Mouse (Mus musculus): ENCODE results near the gene Disc1. TPM values are rescaled to one million over a fixed set of nuclear protein-coding genes. Genes with fewer than 3 reads are reported as not detected.

Gene Disc1
- polyA plus RNA-seq, 1 experiment from 2014 or later: 1.8 TPM

DNA sequence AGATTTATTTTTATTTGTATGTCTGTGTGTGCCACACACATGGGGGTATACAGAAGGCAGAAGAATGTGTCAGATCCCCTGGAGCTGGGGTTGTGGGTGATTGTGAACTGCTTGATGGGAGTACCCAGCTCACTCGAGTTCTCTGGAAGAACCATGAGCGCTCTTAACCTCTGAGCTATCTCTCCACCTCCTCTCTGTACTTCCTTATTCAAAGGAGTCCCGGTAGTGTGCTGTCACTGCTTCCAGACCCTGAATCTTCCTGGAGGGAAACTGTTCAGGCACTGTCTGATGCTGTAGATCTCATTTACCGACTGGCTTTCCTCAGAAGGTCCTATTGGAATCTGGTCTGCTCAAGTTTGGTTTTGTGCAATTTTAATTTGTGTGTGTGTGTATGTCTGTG, 186.8 kb downstream of the Disc1 start:
- Histone ChIP-seq H3K4me3 (no peak overlapping the region), H3K4me1 (replicated peaks) (peaks cover 37% of the 10 kb centered on the region), H3K27ac (replicated peaks) (no peak overlapping the region), H3K9me3 (no peaks in the 10 kb centered on the region), H3K36me3 (no peaks in the 10 kb centered on the region), H3K4me2 (no peak overlapping the region), H3K27me3 (no peaks in the 10 kb centered on the region), H3K9ac (no peak overlapping the region)
- WGBS: 75% methylated on average over 4 of the region's 4 CpGs
- no peak for ATAC-seq (ENCODE audit: low FRiP score, low read depth)

DNA sequence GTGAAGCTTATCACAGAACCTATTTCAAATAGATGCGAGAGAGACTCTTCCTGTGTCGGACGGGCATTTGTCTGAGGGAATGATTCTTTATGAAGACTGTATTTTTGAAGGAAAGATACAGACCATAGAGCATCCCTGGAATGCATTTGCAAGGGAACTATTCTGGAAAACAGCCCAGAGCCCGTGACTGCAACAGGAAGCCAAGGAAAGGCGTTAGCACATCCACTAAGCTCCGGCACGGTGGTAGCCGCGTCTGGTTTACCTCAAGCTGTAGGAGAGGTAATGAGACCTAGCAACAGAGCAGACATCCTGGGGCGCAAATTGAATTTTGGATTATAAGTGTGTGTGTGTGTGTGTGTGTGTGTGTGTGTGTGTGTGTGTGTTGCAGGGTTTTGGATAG, 188.4 kb downstream of the Disc1 start:
- no peak for ATAC-seq (ENCODE audit: low FRiP score, low read depth)
- Histone ChIP-seq H3K9ac (no peak overlapping the region), H3K27me3 (no peaks in the 10 kb centered on the region), H3K36me3 (no peaks in the 10 kb centered on the region), H3K4me2 (no peak overlapping the region), H3K4me3 (no peak overlapping the region), H3K9me3 (no peaks in the 10 kb centered on the region), H3K27ac (replicated peaks) (0 out of 2 replicates have a peak overlapping the region, but pooled peaks have one; percentile 39), H3K4me1 (replicated peaks) (peaks cover 23% of the 10 kb centered on the region)
- 46% methylated on average over 10 of the region's 10 CpGs for WGBS

DNA sequence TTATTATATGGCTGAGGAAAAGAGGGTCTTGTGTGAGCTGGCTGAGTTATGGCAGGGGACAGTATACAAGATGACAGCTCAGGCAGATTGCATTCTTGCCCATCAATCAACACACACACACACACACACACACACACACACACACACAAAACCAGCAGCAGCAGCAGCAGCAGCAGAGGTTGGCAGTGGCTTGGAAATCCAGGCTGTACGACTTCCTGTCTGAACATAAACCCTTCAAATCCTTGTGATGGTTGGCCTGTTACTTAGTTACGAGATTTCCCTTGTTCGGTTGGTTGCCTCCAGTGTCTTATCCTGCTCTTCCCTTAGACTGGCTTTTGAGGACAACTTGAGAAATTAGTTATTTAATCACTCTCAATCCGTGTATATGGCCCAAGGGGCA, 188.9 kb downstream of the Disc1 start:
- WGBS: 40% methylated on average over 4 of the region's 4 CpGs
- ATAC-seq (ENCODE audit: low FRiP score, low read depth): no peak
- no peaks in the 10 kb centered on the region for H3K9me3 ChIP-seq

DNA sequence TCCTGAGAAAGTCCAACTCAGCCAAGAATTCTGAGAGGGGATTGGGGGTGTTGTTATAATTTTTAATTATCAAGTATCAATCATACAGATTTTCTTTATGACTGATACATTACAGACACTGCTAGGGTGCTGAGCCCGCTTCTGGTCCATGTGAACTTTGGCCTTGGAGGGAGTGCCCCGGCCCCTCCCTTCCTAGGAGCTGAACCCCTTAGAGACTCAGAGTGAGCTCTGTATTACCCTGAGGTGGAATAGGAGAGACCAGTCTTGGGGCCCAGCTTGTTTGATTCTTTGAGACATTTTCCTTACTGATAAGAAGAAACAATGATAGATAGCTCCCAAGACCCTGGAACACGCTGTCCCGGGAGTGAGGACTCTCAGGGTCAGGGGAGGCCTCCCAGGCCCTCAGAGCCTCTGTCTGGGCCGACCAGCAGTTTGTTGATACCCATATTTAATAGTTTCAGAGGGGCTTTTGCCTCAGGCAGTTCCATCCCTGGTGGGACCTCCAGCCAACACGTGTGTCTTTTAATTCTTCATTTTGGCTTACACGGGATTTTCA, 192.8 kb downstream of the Disc1 start:
- Histone ChIP-seq H3K9me3 (no peaks in the 10 kb centered on the region), H3K27ac (replicated peaks) (no peak overlapping the region), H3K4me3 (no peak overlapping the region), H3K36me3 (no peaks in the 10 kb centered on the region), H3K27me3 (no peaks in the 10 kb centered on the region), H3K9ac (no peak overlapping the region), H3K4me2 (no peak overlapping the region), H3K4me1 (replicated peaks) (peaks cover 7% of the 10 kb centered on the region)
- no peak for ATAC-seq (ENCODE audit: low FRiP score, low read depth)
- 50% methylated on average over 7 of the region's 7 CpGs for WGBS

More for the DNA sequence above, 188.9 kb downstream of the Disc1 start:
- no peak overlapping the region for H3K9ac ChIP-seq
- no peaks in the 10 kb centered on the region for H3K27me3 ChIP-seq
- H3K36me3 ChIP-seq: no peaks in the 10 kb centered on the region
- no peak overlapping the region for H3K4me2 ChIP-seq
- H3K27ac ChIP-seq (replicated peaks): no peak overlapping the region
- H3K4me3 ChIP-seq: no peak overlapping the region
- peaks cover 23% of the 10 kb centered on the region for H3K4me1 ChIP-seq (replicated peaks)

DNA sequence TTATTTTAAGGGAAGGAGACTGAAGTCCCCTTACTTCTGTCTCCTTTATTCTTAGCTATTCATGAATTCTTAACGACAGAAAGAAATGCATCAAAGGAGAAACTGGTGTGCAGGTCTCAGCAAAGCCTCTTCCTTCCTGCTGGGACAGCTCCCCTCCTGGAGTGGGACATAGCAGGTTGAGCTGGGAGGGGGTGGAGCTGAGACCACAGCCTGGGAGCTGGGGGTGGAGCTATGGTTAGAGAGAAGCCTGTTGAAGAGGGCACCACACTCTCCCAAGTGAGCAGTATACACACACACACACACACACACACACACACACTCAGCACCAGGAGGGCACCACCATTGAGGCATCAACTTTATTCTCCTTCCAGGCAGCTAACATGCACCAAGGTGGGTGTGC, 193.4 kb downstream of the Disc1 start:
- 0% methylated on average over 1 of the region's 1 CpGs for WGBS
- H3K27me3 ChIP-seq: no peaks in the 10 kb centered on the region
- peaks cover 7% of the 10 kb centered on the region for H3K4me1 ChIP-seq (replicated peaks)
- H3K9ac ChIP-seq: no peak overlapping the region
- no peak overlapping the region for H3K4me3 ChIP-seq
- no peak overlapping the region for H3K27ac ChIP-seq (replicated peaks)
- H3K9me3 ChIP-seq: no peaks in the 10 kb centered on the region
- no peaks in the 10 kb centered on the region for H3K36me3 ChIP-seq
- no peak overlapping the region for H3K4me2 ChIP-seq
- ATAC-seq (ENCODE audit: low FRiP score, low read depth): no peak

DNA sequence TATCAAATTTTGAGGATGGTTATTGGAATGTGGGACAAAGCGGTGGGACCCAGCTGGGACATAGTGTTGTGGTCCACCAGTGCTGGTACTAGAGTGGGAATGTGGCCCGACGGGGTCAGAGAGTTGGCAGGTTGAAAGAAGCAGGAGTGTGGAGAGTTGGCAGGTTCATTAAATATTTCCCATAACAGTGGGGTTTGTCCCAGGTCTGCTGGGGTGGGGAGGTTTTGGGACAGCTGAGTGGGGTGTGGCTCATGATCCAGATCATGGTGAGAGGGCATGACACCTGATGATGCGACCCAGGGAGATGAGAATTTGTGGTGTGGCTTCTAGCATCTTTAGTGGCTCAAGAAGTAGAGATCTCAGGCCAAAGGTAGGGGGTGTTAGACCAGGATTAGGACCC, 199.0 kb downstream of the Disc1 start:
- ATAC-seq (ENCODE audit: low FRiP score, low read depth): no peak
- no peak overlapping the region for H3K9ac ChIP-seq
- H3K4me2 ChIP-seq: no peak overlapping the region
- no peaks in the 10 kb centered on the region for H3K27me3 ChIP-seq
- peaks cover 27% of the 10 kb centered on the region for H3K4me1 ChIP-seq (replicated peaks)
- H3K36me3 ChIP-seq: no peaks in the 10 kb centered on the region
- H3K27ac ChIP-seq (replicated peaks): peak overlapping the region; percentile 97
- 96% methylated on average over 4 of the region's 4 CpGs for whole genome bisulfite sequencing
- H3K4me3 ChIP-seq: no peak overlapping the region
- H3K9me3 ChIP-seq: no peaks in the 10 kb centered on the region

DNA sequence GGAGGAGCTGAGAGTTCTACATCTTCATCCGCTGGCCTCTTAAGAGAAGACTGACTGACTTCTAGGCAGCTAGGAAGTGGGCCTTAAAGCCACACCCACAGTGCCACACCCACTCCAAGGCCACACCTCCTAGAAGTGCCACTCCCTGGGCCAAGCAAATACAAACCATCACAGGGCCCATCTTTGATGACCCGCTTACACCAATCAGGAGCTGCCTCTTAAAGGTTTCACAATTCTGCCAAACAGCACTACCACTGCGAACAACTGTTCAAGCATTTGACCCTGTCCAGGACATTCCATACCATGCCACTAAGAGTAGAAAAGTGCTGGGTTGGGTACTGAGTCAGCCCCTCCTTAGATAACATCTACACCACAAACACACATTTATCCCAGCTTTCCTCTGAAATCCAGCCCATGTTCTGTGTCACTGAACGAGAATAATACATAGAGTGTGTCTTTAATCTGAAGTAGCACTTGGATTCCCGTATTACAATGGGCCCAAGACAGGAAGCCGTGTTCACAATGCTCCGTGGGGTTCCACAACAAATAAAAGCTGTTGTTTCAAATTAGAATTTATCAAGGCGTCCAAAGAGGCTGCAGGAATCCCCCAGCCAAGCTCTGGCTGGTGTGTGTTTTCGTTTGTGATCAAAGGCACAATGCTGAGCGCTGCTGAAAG, 199.6 kb downstream of the Disc1 start:
- Histone ChIP-seq H3K4me1 (replicated peaks) (peaks cover 30% of the 10 kb centered on the region), H3K36me3 (no peaks in the 10 kb centered on the region), H3K9me3 (no peaks in the 10 kb centered on the region), H3K4me3 (peak overlapping the region; percentile 40), H3K9ac (peak overlapping the region; percentile 54; the same call in 1 of the 2 replicates), H3K27ac (replicated peaks) (peak overlapping the region; percentile 97), H3K27me3 (no peaks in the 10 kb centered on the region), H3K4me2 (peak overlapping the region; percentile 74)
- 23% methylated on average over 10 of the region's 10 CpGs for WGBS
- ATAC-seq (ENCODE audit: low FRiP score, low read depth): peak; percentile 23; the same call in 1 of the 2 replicates

DNA sequence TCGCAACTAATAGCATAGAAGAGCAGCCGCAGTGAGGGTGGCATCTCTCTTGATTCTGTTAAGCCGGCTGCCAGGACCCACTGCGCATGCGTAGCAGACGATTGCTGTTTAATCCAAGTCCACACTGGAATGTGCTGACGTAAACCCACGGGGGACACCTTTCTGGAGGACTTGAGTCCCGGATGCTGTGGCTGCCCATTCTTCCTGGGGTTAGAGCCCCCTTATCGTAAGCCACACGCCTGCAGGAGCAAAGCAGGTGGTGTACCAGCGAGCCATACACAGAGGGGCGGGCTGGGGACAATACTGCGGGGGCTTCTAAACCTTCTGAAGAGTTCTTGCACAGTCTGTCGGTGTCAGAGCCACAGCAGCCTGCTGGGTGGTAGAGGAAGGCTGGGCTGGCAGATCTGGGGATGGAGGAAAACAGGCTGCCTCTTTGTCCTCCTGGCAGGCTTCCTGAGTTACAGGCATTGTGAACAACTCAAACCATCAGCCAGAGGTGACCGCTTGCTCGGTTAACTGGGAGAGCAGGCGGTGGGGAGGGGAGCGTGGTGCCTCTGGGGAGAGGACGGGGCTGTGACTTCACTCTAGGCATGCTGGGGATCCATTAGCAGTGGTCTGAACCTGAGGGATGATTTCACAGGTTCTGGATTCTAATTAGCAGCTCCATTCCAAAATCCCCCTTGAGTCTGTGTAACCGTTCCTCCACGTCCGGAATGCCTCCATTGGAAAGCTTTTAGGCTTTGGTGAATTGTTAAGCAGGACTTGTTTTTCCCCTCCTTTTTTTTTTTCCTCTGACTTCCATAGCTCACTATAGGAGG, 200.4 kb downstream of the Disc1 start:
- Histone ChIP-seq H3K27me3 (no peaks in the 10 kb centered on the region), H3K27ac (replicated peaks) (peak overlapping the region; percentile 97), H3K4me2 (peak overlapping the region; percentile 74), H3K9me3 (no peaks in the 10 kb centered on the region), H3K9ac (peak overlapping the region; percentile 54), H3K4me1 (replicated peaks) (peaks cover 35% of the 10 kb centered on the region), H3K4me3 (peak overlapping the region; percentile 40), H3K36me3 (no peaks in the 10 kb centered on the region)
- WGBS: 6% methylated on average over 23 of the region's 23 CpGs
- peak; percentile 90 for ATAC-seq (ENCODE audit: low FRiP score, low read depth)

DNA sequence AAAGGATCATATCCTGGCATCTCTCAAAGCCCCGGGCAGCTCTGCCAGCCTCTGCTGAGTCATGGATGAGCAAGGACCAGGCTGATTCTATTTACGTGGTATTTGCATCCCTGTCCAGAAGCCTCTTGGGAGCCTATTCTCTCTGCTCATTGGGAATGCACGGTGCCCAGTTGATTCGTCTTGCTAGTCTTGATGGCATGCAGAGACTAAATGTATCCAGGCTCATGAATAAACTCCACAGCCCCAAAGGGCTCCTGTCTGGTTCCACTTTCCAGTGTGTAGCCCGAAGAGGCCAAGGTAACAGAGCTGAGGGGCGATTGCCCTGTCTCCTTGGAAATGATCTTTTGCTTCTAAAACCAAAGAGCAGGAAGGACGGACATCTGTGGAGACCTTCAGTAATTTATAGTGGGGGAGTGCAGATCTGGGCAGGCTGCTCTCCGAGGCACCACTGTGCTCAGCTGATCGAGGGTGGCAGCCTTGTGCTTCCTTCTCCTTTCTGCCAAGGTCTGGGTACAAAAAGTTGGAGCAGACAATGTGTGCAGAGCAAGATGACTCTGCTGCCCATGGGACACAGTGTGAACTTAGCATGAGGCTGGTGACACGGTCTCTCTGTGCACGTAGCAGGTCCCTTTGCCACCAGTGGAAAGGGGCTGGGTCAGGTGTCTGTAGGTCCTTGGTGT, 201.2 kb downstream of the Disc1 start:
- Histone ChIP-seq H3K27me3 (no peaks in the 10 kb centered on the region), H3K4me1 (replicated peaks) (peaks cover 35% of the 10 kb centered on the region), H3K9ac (peak overlapping the region; percentile 54), H3K36me3 (no peaks in the 10 kb centered on the region), H3K4me2 (peak overlapping the region; percentile 74), H3K27ac (replicated peaks) (peak overlapping the region; percentile 97), H3K4me3 (peak overlapping the region; percentile 40), H3K9me3 (no peaks in the 10 kb centered on the region)
- ATAC-seq (ENCODE audit: low FRiP score, low read depth): peak; percentile 32
- 26% methylated on average over 11 of the region's 11 CpGs for WGBS

DNA sequence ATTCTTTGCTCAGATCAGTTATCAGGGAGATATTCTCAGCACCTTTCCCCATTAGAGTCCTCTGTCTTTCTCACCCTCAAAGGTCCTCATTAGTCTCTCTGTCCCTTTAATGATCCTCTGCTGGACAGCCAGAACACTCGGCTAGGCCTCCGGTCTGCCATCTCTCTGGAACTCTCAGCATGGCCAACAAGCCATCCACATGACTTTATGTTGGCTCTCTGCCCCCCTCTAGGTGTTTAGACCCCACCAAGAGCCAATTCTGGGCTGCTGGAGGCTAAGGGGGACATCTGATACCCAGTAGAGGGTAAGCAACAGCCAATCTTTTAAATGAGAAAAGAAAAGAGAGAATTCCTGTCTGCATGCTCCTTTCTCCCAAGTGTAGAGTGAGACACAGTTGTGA, 203.7 kb downstream of the Disc1 start:
- Histone ChIP-seq H3K27me3 (no peaks in the 10 kb centered on the region), H3K36me3 (no peaks in the 10 kb centered on the region), H3K4me2 (no peak overlapping the region), H3K4me1 (replicated peaks) (peaks cover 35% of the 10 kb centered on the region), H3K27ac (replicated peaks) (no peak overlapping the region), H3K9ac (no peak overlapping the region), H3K4me3 (no peak overlapping the region), H3K9me3 (no peaks in the 10 kb centered on the region)
- ATAC-seq (ENCODE audit: low FRiP score, low read depth): no peak
- 63% methylated on average over 2 of the region's 2 CpGs for WGBS

DNA sequence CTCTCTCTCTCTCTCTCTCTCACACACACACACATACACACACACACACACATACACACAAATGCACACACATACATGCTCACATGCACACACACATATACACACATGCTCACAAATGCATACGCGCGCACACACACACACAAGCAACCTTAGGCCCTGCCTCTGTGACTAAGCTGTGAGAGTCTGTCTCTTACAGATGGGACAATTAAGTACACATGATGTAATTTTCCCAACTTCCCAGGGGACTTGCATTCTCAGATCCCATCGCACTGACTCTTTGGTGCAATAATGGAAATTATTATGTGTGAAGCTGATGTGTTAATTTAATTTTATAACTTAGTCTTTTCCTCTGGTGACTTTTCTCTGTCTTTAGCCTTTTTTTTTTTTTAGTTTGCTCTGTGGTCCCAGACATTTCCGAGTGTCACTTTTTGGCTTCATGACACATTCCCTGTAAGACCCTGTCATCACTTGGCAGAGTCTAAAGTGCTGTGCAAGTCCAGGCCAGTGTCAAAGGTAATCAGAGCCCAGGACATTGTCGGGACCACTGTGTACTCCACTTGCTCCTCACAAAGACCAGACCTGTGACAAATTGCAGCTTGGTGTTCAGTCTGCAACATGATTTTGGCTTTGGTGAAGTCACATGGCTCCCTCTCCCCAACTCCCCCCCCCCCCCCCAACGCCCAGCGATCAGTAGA, 205.0 kb downstream of the Disc1 start:
- Histone ChIP-seq H3K4me3 (no peak overlapping the region), H3K4me2 (no peak overlapping the region), H3K9me3 (no peaks in the 10 kb centered on the region), H3K27me3 (no peaks in the 10 kb centered on the region), H3K4me1 (replicated peaks) (peaks cover 29% of the 10 kb centered on the region), H3K27ac (replicated peaks) (peak overlapping the region; percentile 16; the same call in 1 of the 2 replicates), H3K36me3 (no peaks in the 10 kb centered on the region), H3K9ac (no peak overlapping the region)
- no peak for ATAC-seq (ENCODE audit: low FRiP score, low read depth)
- WGBS: 62% methylated on average over 8 of the region's 8 CpGs

Measured in hindbrain, embryonic 15.5 days (tissue).